ENCODE assay signal across 8 mouse cellular contexts in genomic region chr15:31601279-31601645, GRCm38 (mm10). TPM values are rescaled to one million over a fixed set of nuclear protein-coding genes. Genes with fewer than 3 reads are reported as not detected.
DNase-seq lines count a peak whose midpoint lies in the region; ATAC-seq and TF ChIP-seq lines count a peak whose summit lies in the region.

No protein-coding gene starts in this region.

- peak overlapping the region; percentile 55; the same call in 1 of the 2 replicates for H3K27ac ChIP-seq in kidney, postnatal 0 days
- H3K27ac ChIP-seq in embryonic facial prominence, embryonic 10.5 days (replicated peaks): peak overlapping the region; percentile 94
- H3K27ac ChIP-seq in intestine, embryonic 16.5 days (ENCODE audit: low read length): peak overlapping the region; percentile 67
- H3K27ac ChIP-seq in neural tube, embryonic 12.5 days: peak overlapping the region; percentile 29; the same call in 1 of the 2 replicates

- H3K36me3 ChIP-seq in kidney, postnatal 0 days (ENCODE audit: insufficient read depth, low read length): 0 out of 2 replicates have a peak, but pooled peaks cover 3% of the 10 kb centered on the region
- peaks cover 27% of the 10 kb centered on the region for H3K36me3 ChIP-seq in embryonic facial prominence, embryonic 10.5 days (replicated peaks)
- H3K36me3 ChIP-seq in intestine, embryonic 16.5 days (ENCODE audit: control insufficient read depth, insufficient read depth, low read length): peaks cover 4% of the 10 kb centered on the region; the same call in 1 of the 2 replicates
- peaks cover 11% of the 10 kb centered on the region for H3K36me3 ChIP-seq in neural tube, embryonic 12.5 days

- peak; percentile 72 for ATAC-seq in kidney, postnatal 0 days (replicated peaks; ENCODE audit: low FRiP score, low read depth)
- peak; percentile 79 for ATAC-seq in intestine, embryonic 16.5 days
- peak; percentile 73 for ATAC-seq in neural tube, embryonic 12.5 days (ENCODE audit: low FRiP score, low read depth)

- no peaks in the 10 kb centered on the region for H3K27me3 ChIP-seq in kidney, postnatal 0 days (ENCODE audit: insufficient read depth, low read length)
- H3K27me3 ChIP-seq in embryonic facial prominence, embryonic 10.5 days (replicated peaks; ENCODE audit: low read depth, poor library complexity, severe bottlenecking): no peaks in the 10 kb centered on the region
- H3K27me3 ChIP-seq in intestine, embryonic 16.5 days (replicated peaks; ENCODE audit: control insufficient read depth, insufficient read depth, low read length): no peaks in the 10 kb centered on the region
- no peaks in the 10 kb centered on the region for H3K27me3 ChIP-seq in neural tube, embryonic 12.5 days (replicated peaks)

- peaks cover 16% of the 10 kb centered on the region for H3K4me1 ChIP-seq in kidney, postnatal 0 days (replicated peaks; ENCODE audit: insufficient read depth, low read length)
- H3K4me1 ChIP-seq in embryonic facial prominence, embryonic 10.5 days: peaks cover 25% of the 10 kb centered on the region
- peaks cover 14% of the 10 kb centered on the region for H3K4me1 ChIP-seq in intestine, embryonic 16.5 days (ENCODE audit: control insufficient read depth, insufficient read depth, low read length)
- peaks cover 21% of the 10 kb centered on the region for H3K4me1 ChIP-seq in neural tube, embryonic 12.5 days

- no peaks in the 10 kb centered on the region for H3K9me3 ChIP-seq in kidney, postnatal 0 days (replicated peaks; ENCODE audit: low read length)
- no peaks in the 10 kb centered on the region for H3K9me3 ChIP-seq in embryonic facial prominence, embryonic 10.5 days
- H3K9me3 ChIP-seq in intestine, embryonic 16.5 days (ENCODE audit: control insufficient read depth, low read length): no peaks in the 10 kb centered on the region
- H3K9me3 ChIP-seq in neural tube, embryonic 12.5 days: no peaks in the 10 kb centered on the region

- no peak for TF ChIP-seq CTCF in kidney, postnatal 0 days (IDR thresholded peaks at IDR 0.05; ENCODE audit: low read depth)

- peak overlapping the region; percentile 90 for H3K4me2 ChIP-seq in kidney, postnatal 0 days (ENCODE audit: low read length)
- peak overlapping the region; percentile 88 for H3K4me2 ChIP-seq in intestine, embryonic 16.5 days (ENCODE audit: low read depth, low read length)
- H3K4me2 ChIP-seq in neural tube, embryonic 12.5 days (replicated peaks): peak overlapping the region; percentile 98

- peak overlapping the region; percentile 86 for H3K9ac ChIP-seq in kidney, postnatal 0 days (ENCODE audit: low read depth, low read length)
- peak overlapping the region; percentile 94 for H3K9ac ChIP-seq in intestine, embryonic 16.5 days (ENCODE audit: low read depth, low read length)
- peak overlapping the region; percentile 95 for H3K9ac ChIP-seq in neural tube, embryonic 12.5 days

- no peak for DNase-seq in kidney, postnatal 0 days (ENCODE audit: low spot score)
- no peak for DNase-seq in kidney, adult 8-10 months
- no peak for DNase-seq in embryonic facial prominence, embryonic 10.5 days (ENCODE audit: low spot score)
- no peak for DNase-seq in ovary, postnatal 10 days (ENCODE audit: low spot score)
- DNase-seq in gastrocnemius, adult 8-10 months (ENCODE audit: low spot score in 2 of 2): no peak
- no peak for DNase-seq in thymus, postnatal 4 days

- under 1% methylated on average over 33 of the region's 33 CpGs for WGBS in kidney, postnatal 0 days
- under 1% methylated on average over 33 of the region's 33 CpGs for WGBS in embryonic facial prominence, embryonic 10.5 days
- WGBS in intestine, embryonic 16.5 days: under 1% methylated on average over 33 of the region's 33 CpGs
- under 1% methylated on average over 33 of the region's 33 CpGs for WGBS in neural tube, embryonic 12.5 days

- H3K4me3 ChIP-seq in kidney, postnatal 0 days (replicated peaks; ENCODE audit: low read depth, low read length): peak overlapping the region; percentile 84
- H3K4me3 ChIP-seq in embryonic facial prominence, embryonic 10.5 days: peak overlapping the region; percentile 98
- H3K4me3 ChIP-seq in intestine, embryonic 16.5 days (ENCODE audit: low read length): peak overlapping the region; percentile 85
- H3K4me3 ChIP-seq in neural tube, embryonic 12.5 days: peak overlapping the region; percentile 93

RNA-seq across cellular contexts. Expression of gene Cct5, which starts 0.3 kb away (rescaled TPM):
- polyA plus RNA-seq in kidney, postnatal 0 days (2015; fragmentation: Nextera tagmentation; extraction: Ambion mirVana): 429 and 450 TPM in 2 replicates
- polyA plus RNA-seq in embryonic facial prominence, embryonic 10.5 days (2016; fragmentation: Nextera tagmentation; extraction: Ambion mirVana): 782 and 839 TPM in 2 replicates
- polyA plus RNA-seq in intestine, embryonic 16.5 days (2015; fragmentation: Nextera tagmentation; extraction: Ambion mirVana): 415 and 467 TPM in 2 replicates
- 578 and 583 TPM in 2 replicates for polyA plus RNA-seq in neural tube, embryonic 12.5 days (2016; fragmentation: Nextera tagmentation; extraction: Ambion mirVana)
- total RNA-seq in gastrocnemius, adult 8-10 months (2022): 100 to 1,000 TPM; 110 to 120 (median 115) TPM

RNA-seq across cellular contexts. Expression of gene Fam173b, which starts 0.4 kb away (rescaled TPM):
- polyA plus RNA-seq in kidney, postnatal 0 days (2015; fragmentation: Nextera tagmentation; extraction: Ambion mirVana): 14.6 and 15.5 TPM in 2 replicates
- 13.4 and 14.7 TPM in 2 replicates for polyA plus RNA-seq in embryonic facial prominence, embryonic 10.5 days (2016; fragmentation: Nextera tagmentation; extraction: Ambion mirVana)
- 15.7 and 15.8 TPM in 2 replicates for polyA plus RNA-seq in intestine, embryonic 16.5 days (2015; fragmentation: Nextera tagmentation; extraction: Ambion mirVana)
- 10.9 and 12.3 TPM in 2 replicates for polyA plus RNA-seq in neural tube, embryonic 12.5 days (2016; fragmentation: Nextera tagmentation; extraction: Ambion mirVana)
- total RNA-seq in gastrocnemius, adult 8-10 months (2022): 10 to 100 TPM; 11.9 to 14.9 (median 12.8) TPM

RNA-seq across cellular contexts. Expression of gene Cmbl, which starts 36.1 kb away (rescaled TPM):
- 60.0 and 66.9 TPM in 2 replicates for polyA plus RNA-seq in kidney, postnatal 0 days (2015; fragmentation: Nextera tagmentation; extraction: Ambion mirVana)
- polyA plus RNA-seq in embryonic facial prominence, embryonic 10.5 days (2016; fragmentation: Nextera tagmentation; extraction: Ambion mirVana): 2.3 and 2.5 TPM in 2 replicates
- 60.9 and 74.5 TPM in 2 replicates for polyA plus RNA-seq in intestine, embryonic 16.5 days (2015; fragmentation: Nextera tagmentation; extraction: Ambion mirVana)
- 2.1 and 3.0 TPM in 2 replicates for polyA plus RNA-seq in neural tube, embryonic 12.5 days (2016; fragmentation: Nextera tagmentation; extraction: Ambion mirVana)
- total RNA-seq in gastrocnemius, adult 8-10 months (2022): 10 to 100 TPM; 47.6 to 59.9 (median 49.6) TPM

Comparison
In these comparisons a context has a peak if more than half of its experiments do, and no peak if none do; other contexts are left out.
1. H3K27ac ChIP-seq: peak in every context shown above with its lines; median percentile 94 in embryonic facial prominence, embryonic 10.5 days; 67 in intestine, embryonic 16.5 days; 55 in kidney, postnatal 0 days; 29 in neural tube, embryonic 12.5 days.
2. RNA of gene Cmbl, which starts 36.1 kb away (polyA plus RNA-seq): 60.9 to 74.5 TPM in intestine, embryonic 16.5 days and 60.0 to 66.9 TPM in kidney, postnatal 0 days; 2.1 to 3.0 TPM in neural tube, embryonic 12.5 days and 2.3 to 2.5 TPM in embryonic facial prominence, embryonic 10.5 days; every median in the first group is over 10 times any median in the second.
3. Peak in every context shown above with its lines, with median percentiles within 50 percentile points of each other: ATAC-seq, H3K4me2 ChIP-seq, H3K4me3 ChIP-seq and H3K9ac ChIP-seq.